Mouse (Mus musculus) limb, embryonic 14.5 days (tissue): ENCODE data around the gene Olfr1369-ps1. TPM values are rescaled to one million over a fixed set of nuclear protein-coding genes. Genes with fewer than 3 reads are reported as not detected.
"Not testable (repeated sequence)": the region's sequence is repeated elsewhere in the genome, so short reads cannot be mapped to it uniquely, and the experiment has no call there.

Experiments used
- ATAC-seq: fragments of 200-750 bp; cut with Nextera tagmentation; 2 replicates; pipeline ENCODE4 v1.8.0; 2017; ENCODE audit warnings: low read depth, moderate number of reproducible peaks, moderate TSS enrichment; ENCODE audit not compliant: low FRiP score
- DNase-seq: peaks from one replicate; pipeline ENCODE4 v3.0.0-alpha.2; 2015; ENCODE audit warnings: low spot score
- H3K27ac ChIP-seq: fragments of 300-500 bp; sonication (generic); replicated peaks from 2 replicates; pipeline ENCODE4 v1.5.1; 2014; ENCODE audit warnings: low read depth, mild to moderate bottlenecking, low read length, moderate library complexity, mixed read lengths
- H3K27me3 ChIP-seq: fragments of 300-500 bp; sonication (generic); 2 replicates; pipeline ENCODE4 v1.6.1; 2014; ENCODE audit warnings: low read length, mixed read lengths; ENCODE audit not compliant: control insufficient read depth, insufficient read depth
- H3K36me3 ChIP-seq: fragments of 300-500 bp; sonication (generic); 2 replicates; pipeline ENCODE4 v1.6.1; 2014; ENCODE audit warnings: mild to moderate bottlenecking, low read length, moderate library complexity, mixed read lengths; ENCODE audit not compliant: control insufficient read depth, insufficient read depth
- H3K4me1 ChIP-seq: fragments of 300-500 bp; sonication (generic); 2 replicates; pipeline ENCODE4 v1.6.1; 2014; ENCODE audit warnings: antibody characterized with exemption, low read length, mixed read lengths; ENCODE audit not compliant: control insufficient read depth, insufficient read depth
- H3K4me2 ChIP-seq: fragments of 300-500 bp; sonication (generic); replicated peaks from 2 replicates; pipeline ENCODE4 v1.6.1; 2014; ENCODE audit warnings: low read depth, mild to moderate bottlenecking, low read length, moderate library complexity; ENCODE audit not compliant: severe bottlenecking
- H3K4me3 ChIP-seq: fragments of 300-500 bp; sonication (generic); replicated peaks from 2 replicates; pipeline ENCODE4 v1.5.1; 2014; ENCODE audit warnings: low read length
- H3K9ac ChIP-seq: fragments of 300-500 bp; sonication (generic); 2 replicates; pipeline ENCODE4 v1.6.1; 2014; ENCODE audit warnings: mild to moderate bottlenecking, low read depth, low read length, moderate library complexity; ENCODE audit not compliant: severe bottlenecking
- H3K9me3 ChIP-seq: fragments of 300-500 bp; sonication (generic); 2 replicates; pipeline ENCODE4 v1.6.1; 2016; ENCODE audit warnings: low read length; ENCODE audit not compliant: control insufficient read depth
- POLR2A ChIP-seq: fragments of 200-500 bp; IDR thresholded peaks from 2 replicates; pipeline ENCODE4 v1.8.0; 2012; ENCODE audit warnings: inconsistent platforms, mild to moderate bottlenecking, moderate library complexity, borderline replicate concordance; ENCODE audit not compliant: insufficient read depth, insufficient read length; ENCODE audit errors: extremely low read depth
- WGBS: fragments of 180-500 bp; shearing (Covaris S2); extraction: QIAGEN DNeasy Blood & Tissue Kit; methylation state at CpG from one replicate; pipeline ENCODE4 v1.1.7; 2014; 5-methylcytosine and 5-hydroxymethylcytosine counted together
- polyA plus RNA-seq, 2 experiments: library from polyadenylated mRNA; depleted of rRNA in 1 of 2; stranded (reverse) in 1 of 2; unstranded in 1 of 2; fragments of >200 nt; fragmentation: Nextera tagmentation in 1 of 2; extraction: Ambion mirVana in 1 of 2; gene quantifications; 2 replicates each; pipeline versions ENCODE4 v1.2.1 to v1.2.3; 2012 to 2014

Gene Olfr1369-ps1
- polyA plus RNA-seq (2012; rRNA removed) (not detected in 2 replicates), polyA plus RNA-seq (2014; fragmentation: Nextera tagmentation; extraction: Ambion mirVana) (not detected in 2 replicates)

DNA sequence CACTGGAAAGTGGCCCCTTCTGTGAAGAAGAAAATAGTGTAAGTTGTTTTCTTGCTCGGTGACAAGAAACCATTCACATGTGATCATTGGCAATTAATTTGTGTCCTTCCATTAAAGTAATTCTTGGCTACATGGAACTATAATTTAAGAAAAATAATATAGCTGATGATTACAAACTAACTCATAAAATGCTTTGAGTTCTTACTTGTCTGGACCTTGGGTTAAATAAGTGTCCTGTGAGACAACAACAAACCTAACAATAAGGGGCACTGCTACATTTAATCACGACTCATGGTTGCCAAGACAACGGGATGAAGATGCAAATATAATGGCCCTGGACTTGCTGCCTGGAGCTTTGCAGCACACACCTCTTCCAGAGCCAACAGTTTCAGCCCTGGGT, at the start of gene Olfr1369-ps1:
TSS of gene Olfr1369-ps1 (plus strand) at position 301 of the 400 bp plus-strand sequence.
- H3K4me2 ChIP-seq, H3K9ac ChIP-seq, H3K27me3 ChIP-seq, H3K36me3 ChIP-seq, H3K4me3 ChIP-seq, H3K27ac ChIP-seq, DNase-seq, H3K9me3 ChIP-seq, ATAC-seq, H3K4me1 ChIP-seq: not testable (repeated sequence)
- WGBS, result 79% methylated on average over 3 of the region's 3 CpGs

DNA sequence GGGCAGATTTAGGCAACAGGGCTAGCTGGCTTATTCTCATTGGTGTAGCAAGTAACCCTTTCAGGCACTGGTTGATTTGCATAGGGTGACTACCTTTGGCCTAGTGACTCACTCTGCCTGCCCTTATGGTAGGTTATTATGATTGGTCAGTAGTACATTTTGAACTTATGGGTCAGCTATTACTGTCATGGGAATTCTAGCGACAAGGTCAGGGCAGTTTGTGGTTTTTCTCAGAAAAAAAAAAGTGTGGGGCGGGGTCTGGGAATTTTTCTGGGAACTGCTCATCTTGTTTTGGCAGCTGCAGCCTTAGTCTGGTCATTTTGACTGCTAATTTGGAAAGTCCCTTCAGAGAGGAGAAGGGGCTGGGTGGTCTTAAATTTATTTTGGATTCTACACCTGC, 45.3 kb upstream of the Olfr1369-ps1 start:
- no peak overlapping the region for H3K4me3 ChIP-seq
- H3K9ac ChIP-seq, result no peak overlapping the region
- H3K4me1 ChIP-seq, result no peaks in the 10 kb centered on the region
- no peaks in the 10 kb centered on the region for H3K36me3 ChIP-seq
- WGBS, result 78% methylated on average over 2 of the region's 2 CpGs
- no peak for DNase-seq
- H3K27me3 ChIP-seq, result no peaks in the 10 kb centered on the region
- no peak overlapping the region for H3K27ac ChIP-seq
- no peak for ATAC-seq
- TF ChIP-seq POLR2A, result no peak
- no peaks in the 10 kb centered on the region for H3K9me3 ChIP-seq
- H3K4me2 ChIP-seq, result no peak overlapping the region

DNA sequence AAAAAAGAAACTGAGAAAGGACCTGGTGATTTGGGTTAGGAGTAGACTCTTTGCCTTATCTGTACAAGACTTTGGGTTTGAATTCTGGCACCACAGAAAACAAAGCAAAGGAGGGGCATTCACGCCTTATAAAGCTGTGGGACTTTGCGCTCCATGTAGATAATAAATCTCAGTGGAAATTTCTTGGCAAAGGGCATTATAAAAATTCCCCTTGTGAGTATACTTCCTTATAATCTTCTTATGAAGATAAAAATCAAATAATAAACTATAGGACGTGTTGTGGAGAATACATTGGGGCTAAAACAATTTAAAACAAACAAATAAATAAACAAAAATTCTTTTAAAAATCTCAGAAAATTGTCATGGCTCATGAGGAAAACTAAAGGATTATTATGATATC, 36.4 kb upstream of the Olfr1369-ps1 start, which contains the start of gene Olfr1370:
TSS of gene Olfr1370 (minus strand) at position 101 of the 400 bp plus-strand sequence.
- 67% methylated on average over 3 of the region's 3 CpGs for WGBS
- no peak for ATAC-seq
- H3K4me3 ChIP-seq, result no peak within 1 kb of the TSS

DNA sequence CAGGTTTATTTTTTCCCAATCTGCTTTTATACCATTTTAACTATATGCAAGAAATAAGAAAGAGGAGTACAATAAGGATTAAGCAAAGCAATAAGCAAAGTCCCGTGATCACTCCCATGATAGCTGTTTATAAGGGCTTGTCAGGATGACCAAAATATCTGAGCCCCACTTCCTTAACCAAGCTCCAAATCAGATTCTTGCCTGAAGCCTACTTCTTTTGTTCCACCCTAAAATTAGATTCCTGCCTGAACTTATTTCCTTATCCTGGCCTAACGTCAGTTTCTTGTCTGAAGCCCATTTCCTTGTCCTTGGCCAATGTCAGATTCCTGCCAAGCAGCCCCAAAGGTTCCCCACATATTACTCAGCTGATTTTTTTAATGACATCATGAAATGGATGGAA, 28.6 kb upstream of the Olfr1369-ps1 start:
- Histone ChIP-seq H3K4me2 (no peak overlapping the region), H3K4me3 (no peak overlapping the region), H3K27me3 (no peaks in the 10 kb centered on the region), H3K9ac (no peak overlapping the region), H3K4me1 (no peaks in the 10 kb centered on the region), H3K36me3 (no peaks in the 10 kb centered on the region), H3K27ac (no peak overlapping the region), H3K9me3 (no peaks in the 10 kb centered on the region)
- WGBS, result 74% methylated on average over 2 of the region's 2 CpGs
- no peak for TF ChIP-seq POLR2A
- ATAC-seq (no peak), DNase-seq (no peak)

More for the DNA sequence above, 36.4 kb upstream of the Olfr1369-ps1 start, which contains the start of gene Olfr1370:
- H3K9me3 ChIP-seq, result no peaks in the 10 kb centered on the region
- H3K4me2 ChIP-seq, result no peak within 1 kb of the TSS
- no peak for DNase-seq
- no peak within 1 kb of the TSS for H3K9ac ChIP-seq
- no peaks in the 10 kb centered on the region for H3K36me3 ChIP-seq
- H3K27me3 ChIP-seq, result no peaks in the 10 kb centered on the region
- H3K4me1 ChIP-seq, result no peaks in the 10 kb centered on the region
- TF ChIP-seq POLR2A, result no peak
- no peak within 1 kb of the TSS for H3K27ac ChIP-seq

DNA sequence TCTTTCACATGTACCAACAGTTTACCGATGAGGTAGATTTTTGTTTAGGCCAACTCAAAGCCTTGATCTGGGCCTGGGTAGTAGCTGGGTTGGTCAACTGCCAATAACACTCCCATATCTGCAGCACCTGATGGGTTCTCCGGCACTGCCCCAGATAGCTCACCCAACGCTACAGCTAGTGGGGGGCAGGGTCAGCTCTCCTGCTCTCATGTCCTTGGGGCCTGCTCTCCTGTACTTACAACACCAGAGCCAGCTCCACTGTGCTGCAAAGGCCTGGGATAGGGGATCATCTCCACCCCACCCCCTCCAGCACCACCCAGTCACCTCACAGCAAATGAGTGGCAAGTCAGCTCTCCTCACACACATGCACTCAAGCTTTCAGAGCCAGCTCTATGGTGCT, 1.5 kb upstream of the Olfr1369-ps1 start:
- H3K4me2 ChIP-seq, result no peak overlapping the region
- TF ChIP-seq POLR2A, result no peak
- no peak overlapping the region for H3K4me3 ChIP-seq
- WGBS, result 92% methylated on average over 3 of the region's 3 CpGs
- DNase-seq (no peak), ATAC-seq (no peak)
- no peaks in the 10 kb centered on the region for H3K9me3 ChIP-seq
- no peak overlapping the region for H3K9ac ChIP-seq
- no peaks in the 10 kb centered on the region for H3K36me3 ChIP-seq
- H3K4me1 ChIP-seq, result no peaks in the 10 kb centered on the region
- no peak overlapping the region for H3K27ac ChIP-seq
- no peaks in the 10 kb centered on the region for H3K27me3 ChIP-seq

DNA sequence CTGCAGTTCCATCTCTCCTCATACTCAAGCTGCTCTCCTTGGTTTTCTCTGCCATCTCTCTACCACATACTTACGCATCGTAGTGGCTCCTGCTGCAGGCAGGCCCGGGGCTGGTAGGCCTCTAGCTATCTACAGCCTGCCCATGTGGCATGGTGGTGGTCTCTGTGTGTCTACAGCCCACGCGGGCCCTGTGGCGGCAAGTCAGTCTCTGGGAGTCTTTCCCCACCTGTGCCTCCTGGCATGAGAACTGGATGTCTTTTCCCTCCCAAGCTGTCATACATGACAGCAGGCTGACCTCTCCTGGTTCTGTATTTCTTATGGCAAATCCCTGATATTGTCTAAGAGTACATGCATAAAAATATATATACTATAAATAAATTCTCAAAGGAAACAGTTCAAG, 842 bp upstream of the Olfr1369-ps1 start:
- TF ChIP-seq POLR2A, result no peak
- no peaks in the 10 kb centered on the region for H3K36me3 ChIP-seq
- no peaks in the 10 kb centered on the region for H3K4me1 ChIP-seq
- DNase-seq (no peak), ATAC-seq (no peak)
- no peak overlapping the region for H3K9ac ChIP-seq
- no peak overlapping the region for H3K4me2 ChIP-seq
- H3K9me3 ChIP-seq, result no peaks in the 10 kb centered on the region
- H3K27me3 ChIP-seq, result no peaks in the 10 kb centered on the region
- no peak overlapping the region for H3K4me3 ChIP-seq
- WGBS, result 92% methylated on average over 6 of the region's 6 CpGs
- H3K27ac ChIP-seq, result no peak overlapping the region
